Mouse (Mus musculus): ENCODE measurements at regions not wholly inside any gene's neighbourhood (a gene's known extent, or its start where the extent isn't known, plus 50 kb on each side); places are given as distances from the start of the nearest gene placed in this dataset.

DNA sequence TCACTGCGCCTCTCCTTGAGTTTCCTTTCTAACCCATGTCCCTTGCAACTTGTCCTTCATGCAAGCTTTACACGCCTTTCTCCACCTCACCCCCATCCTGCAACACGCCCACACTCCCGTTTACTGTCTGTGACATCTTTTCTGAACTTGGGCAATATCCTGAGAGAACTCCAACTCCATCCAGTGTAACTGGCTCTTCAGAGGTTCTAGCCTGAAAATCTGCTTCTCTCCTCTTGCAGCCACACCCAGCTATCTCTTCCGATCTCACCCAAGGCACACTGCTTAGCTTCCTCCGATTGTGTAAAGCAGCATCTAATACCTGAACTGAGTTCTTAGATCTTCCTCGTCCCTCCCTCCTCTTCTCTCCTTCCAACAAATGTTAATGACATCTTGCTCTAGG lies 58.0 kb downstream of the Id4 start:
- no peak for TF ChIP-seq POLR2A (IDR thresholded peaks at IDR 0.05; ENCODE audit: control insufficient read depth in 1 of 2, insufficient read depth in 1 of 2, low read depth in 1 of 2, low read length in 2 of 2, poor library complexity in 1 of 2)
- no peak for TF ChIP-seq TCF12 (IDR thresholded peaks at IDR 0.05; ENCODE audit: low read depth, low read length)
- TF ChIP-seq CTCF (IDR thresholded peaks at IDR 0.05 in 2 of 3, conservative IDR thresholded peaks at IDR 0.05 in 1 of 3; ENCODE audit: control insufficient read depth in 1 of 3, insufficient read depth in 1 of 3, low read depth in 2 of 3, low read length in 3 of 3, poor library complexity in 1 of 3, severe bottlenecking in 1 of 3), result no peak
- no peak for TF ChIP-seq ZC3H11A (IDR thresholded peaks at IDR 0.05; ENCODE audit: low read depth, low read length)
- no peak for TF ChIP-seq E2F4 (IDR thresholded peaks at IDR 0.05; ENCODE audit: borderline replicate concordance, low read depth, low read length)
- no peak for TF ChIP-seq MAFK (IDR thresholded peaks at IDR 0.05; ENCODE audit: borderline replicate concordance, low read depth, low read length)
- no peak for TF ChIP-seq MEF2A (IDR thresholded peaks at IDR 0.05; ENCODE audit: extremely low read depth, insufficient replicate concordance, low read depth, low read length, poor library complexity, severe bottlenecking)
- TF ChIP-seq GATA1 (IDR thresholded peaks at IDR 0.05; ENCODE audit: low read depth, low read length), result no peak
- TF ChIP-seq USF2 (IDR thresholded peaks at IDR 0.05; ENCODE audit: borderline replicate concordance in 1 of 2, insufficient read depth in 1 of 2, low read depth in 1 of 2, low read length in 2 of 2), result no peak
- TF ChIP-seq CHD2 (IDR thresholded peaks at IDR 0.05; ENCODE audit: low read length), result no peak
- TF ChIP-seq USF1 (IDR thresholded peaks at IDR 0.05; ENCODE audit: low read depth, low read length), result no peak
- no peak for TF ChIP-seq JUND (IDR thresholded peaks at IDR 0.05; ENCODE audit: low read depth, low read length)
- no peak for TF ChIP-seq MAX (IDR thresholded peaks at IDR 0.05; ENCODE audit: low read length)
- TF ChIP-seq RAD21 (IDR thresholded peaks at IDR 0.05; ENCODE audit: low read depth, low read length), result no peak

All from MEL (cell line).